Mouse (Mus musculus) cerebellum, adult (tissue): ENCODE data around the gene Spi1.
"Not testable (repeated sequence)": the region's sequence is repeated elsewhere in the genome, so short reads cannot be mapped to it uniquely, and the experiment has no call there.

Experiments
- ATAC-seq: cut with Nextera tagmentation; 2 replicates; pipeline ENCODE4 v1.9.2; 2017; ENCODE audit warnings: mild to moderate bottlenecking, moderate library complexity, mixed read lengths; ENCODE audit not compliant: insufficient number of reproducible peaks, low FRiP score, low TSS enrichment

Gene Spi1

GRCm38 (mm10) chr2:91088987-91089386, 6.8 kb downstream of the Spi1 start:
- no peak for ATAC-seq

DNA sequence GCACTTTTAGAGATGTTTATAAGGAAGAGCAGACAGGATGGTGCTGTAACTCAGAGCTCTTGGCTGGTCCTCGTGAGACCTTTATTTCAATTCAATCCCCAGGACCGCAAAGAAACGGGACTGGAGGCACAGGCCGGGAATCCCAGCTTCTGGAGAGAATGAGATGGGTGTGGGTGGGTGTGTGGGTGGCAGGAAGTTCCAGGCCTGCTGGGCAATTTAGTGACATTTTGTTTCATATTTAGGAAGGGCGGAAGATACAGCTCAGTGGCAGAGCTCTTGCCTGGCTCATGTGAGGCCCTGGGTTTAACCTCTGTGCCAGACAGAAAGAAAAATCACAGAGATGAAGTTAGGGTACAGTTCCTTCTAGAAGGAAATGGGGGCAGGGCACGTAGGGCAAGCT, 8.0 kb downstream of the Spi1 start:
- ATAC-seq: no peak

- no peak for ATAC-seq
These were observed 8.6 kb downstream of the Spi1 start for GRCm38 (mm10) chr2:91090827-91091226.

DNA sequence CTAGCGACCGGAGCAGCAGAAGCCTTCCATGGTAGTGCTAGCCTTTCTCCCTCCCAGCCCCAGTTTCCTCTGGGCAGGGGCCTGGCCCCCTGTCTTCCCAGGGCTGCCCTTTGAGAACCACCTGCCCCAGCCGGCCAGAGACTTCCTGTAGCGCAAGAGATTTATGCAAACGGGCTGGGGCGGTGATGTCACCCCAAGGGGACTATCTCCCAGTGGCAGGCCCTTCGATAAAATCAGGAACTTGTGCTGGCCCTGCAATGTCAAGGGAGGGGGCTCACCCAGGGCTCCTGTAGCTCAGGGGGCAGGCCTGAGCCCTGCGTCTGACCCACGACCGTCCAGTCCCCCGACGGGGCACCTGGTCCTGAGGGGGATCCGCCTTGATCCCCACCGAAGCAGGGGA, 14.3 kb downstream of the Spi1 start:
- no peak for ATAC-seq

GRCm38 (mm10) chr2:91097015-91097414, 14.8 kb downstream of the Spi1 start:
- ATAC-seq: no peak

- ATAC-seq: no peak
These were observed 16.0 kb downstream of the Spi1 start for GRCm38 (mm10) chr2:91098156-91098555.

- peak; percentile 87 for ATAC-seq
These were observed 19.0 kb downstream of the Spi1 start for GRCm38 (mm10) chr2:91101124-91101740.

- ATAC-seq: no peak
These were observed 26.0 kb downstream of the Spi1 start for GRCm38 (mm10) chr2:91108156-91108555.

DNA sequence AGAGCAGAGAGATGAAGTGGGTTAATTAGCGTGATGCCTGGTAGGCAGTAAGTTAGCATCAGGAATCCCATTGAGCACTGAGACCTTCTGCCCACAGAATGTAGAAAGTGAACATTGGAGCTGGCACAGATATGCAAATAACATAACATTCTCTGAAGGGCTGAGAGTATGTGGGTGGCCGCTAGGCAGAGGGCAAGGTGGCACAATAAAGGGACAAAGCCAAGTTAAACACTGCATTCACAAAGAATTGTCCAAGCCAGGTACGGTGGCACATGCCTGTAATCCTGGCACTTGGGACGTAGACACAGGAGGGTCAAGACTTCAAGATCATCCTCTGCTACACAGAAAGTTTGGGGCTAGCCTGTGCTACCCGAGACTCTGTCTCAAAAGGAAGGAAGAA, 27.1 kb downstream of the Spi1 start:
- no peak for ATAC-seq

DNA sequence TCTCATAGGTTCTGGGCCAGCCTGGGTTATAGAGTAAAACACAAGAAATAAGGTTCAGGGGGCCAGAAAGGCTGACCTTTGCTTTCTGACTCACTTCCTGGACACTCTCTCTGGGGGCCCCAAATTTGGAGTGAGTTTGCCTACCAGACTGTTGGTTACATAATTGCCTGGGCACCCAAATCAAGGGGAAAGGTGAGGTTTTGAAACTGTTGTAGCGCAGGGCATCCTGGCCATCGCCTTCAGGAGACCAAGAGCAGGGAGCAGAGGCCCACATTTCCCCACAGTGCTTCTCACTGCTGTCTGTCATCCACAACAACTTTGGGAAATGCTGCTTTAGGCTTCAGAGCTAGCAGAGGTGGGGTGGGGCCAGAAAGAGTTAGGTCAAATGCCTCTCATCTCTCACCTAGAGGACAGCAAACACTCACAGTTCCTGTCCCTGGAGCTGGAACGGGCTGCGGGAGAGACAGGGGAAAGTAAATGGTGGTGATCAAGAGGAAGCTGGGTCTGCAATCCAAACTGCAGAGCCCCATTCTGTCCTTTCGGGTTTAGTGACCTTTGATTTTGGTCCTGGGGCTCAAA, 27.7 kb downstream of the Spi1 start:
- ATAC-seq: no peak

DNA sequence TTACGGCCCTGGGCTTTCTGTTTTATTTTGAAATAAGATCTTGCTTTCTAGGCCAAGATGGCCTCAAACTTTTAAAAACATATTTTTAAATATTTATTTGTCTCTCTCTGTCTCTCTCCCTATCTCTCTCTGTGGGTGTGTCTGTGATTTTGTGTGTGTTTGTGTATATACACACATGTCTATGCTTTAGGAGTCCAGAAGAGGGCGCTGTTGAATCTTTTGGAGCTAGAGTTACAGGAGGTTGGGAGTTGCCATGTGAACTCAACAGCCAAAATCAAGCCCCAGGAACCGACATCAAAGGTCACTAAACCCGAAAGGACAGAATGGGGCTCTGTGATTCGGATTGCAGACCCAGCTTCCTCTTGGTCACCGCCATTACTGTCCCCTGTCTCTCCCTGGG, 28.2 kb downstream of the Spi1 start:
- ATAC-seq: no peak

GRCm38 (mm10) chr2:91111832-91112231, 29.6 kb downstream of the Spi1 start:
- ATAC-seq: not testable (repeated sequence)

DNA sequence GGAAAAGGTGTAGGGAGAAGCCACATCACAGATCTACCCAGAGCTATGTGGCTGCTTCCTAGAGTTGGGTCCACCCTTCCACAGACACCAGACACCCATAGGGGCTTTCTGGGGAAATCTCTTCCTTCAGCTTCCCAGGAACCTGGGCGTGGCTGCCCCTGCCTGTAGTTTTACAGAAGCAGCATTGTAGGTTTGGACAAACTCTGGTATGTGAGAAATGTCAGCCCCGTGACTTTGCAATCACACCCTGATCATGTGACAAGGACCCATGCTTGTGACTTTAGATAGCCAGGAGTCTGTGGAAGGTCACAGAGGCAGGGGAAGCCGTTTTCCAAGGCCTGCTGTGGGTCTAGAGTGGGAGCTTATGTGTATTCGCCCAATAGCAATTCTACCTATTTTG, 30.3 kb downstream of the Spi1 start:
- ATAC-seq: no peak

DNA sequence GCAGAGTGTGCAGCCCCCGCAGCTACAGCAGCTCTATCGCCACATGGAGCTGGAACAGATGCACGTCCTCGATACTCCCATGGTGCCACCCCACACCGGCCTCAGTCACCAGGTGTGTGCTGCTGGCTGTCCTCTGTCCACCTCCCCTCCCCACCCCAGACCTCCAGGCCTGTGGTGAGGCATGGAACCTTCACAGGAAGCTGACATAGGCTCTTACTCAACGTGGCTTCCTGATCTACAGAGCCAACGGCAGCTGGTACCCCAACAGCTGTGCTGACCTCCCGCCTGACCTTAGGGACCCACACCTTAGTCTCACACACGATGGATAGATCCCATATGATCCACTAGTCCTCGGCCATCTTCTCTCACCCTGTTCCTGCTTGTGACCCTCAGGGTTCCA, 31.1 kb downstream of the Spi1 start:
- no peak for ATAC-seq

DNA sequence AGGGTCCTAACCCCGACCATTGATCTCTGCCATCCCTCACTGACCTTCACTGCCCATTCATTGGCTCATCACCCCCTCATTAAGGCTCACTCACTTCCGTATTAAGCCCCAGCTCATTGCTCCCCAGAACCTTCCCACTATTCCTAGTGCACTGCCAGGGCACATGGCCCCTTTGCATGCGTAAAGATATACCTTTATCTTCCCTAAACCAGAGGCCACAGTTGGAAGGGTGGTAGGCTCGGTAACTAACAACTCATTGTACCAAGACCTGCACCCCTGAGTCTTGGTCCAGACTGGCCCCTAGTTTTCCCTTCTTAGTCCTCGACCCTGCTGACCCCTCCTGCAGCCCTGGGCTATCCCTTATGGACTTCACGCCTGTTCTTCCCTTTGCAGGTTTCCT, 31.7 kb downstream of the Spi1 start:
- no peak for ATAC-seq

DNA sequence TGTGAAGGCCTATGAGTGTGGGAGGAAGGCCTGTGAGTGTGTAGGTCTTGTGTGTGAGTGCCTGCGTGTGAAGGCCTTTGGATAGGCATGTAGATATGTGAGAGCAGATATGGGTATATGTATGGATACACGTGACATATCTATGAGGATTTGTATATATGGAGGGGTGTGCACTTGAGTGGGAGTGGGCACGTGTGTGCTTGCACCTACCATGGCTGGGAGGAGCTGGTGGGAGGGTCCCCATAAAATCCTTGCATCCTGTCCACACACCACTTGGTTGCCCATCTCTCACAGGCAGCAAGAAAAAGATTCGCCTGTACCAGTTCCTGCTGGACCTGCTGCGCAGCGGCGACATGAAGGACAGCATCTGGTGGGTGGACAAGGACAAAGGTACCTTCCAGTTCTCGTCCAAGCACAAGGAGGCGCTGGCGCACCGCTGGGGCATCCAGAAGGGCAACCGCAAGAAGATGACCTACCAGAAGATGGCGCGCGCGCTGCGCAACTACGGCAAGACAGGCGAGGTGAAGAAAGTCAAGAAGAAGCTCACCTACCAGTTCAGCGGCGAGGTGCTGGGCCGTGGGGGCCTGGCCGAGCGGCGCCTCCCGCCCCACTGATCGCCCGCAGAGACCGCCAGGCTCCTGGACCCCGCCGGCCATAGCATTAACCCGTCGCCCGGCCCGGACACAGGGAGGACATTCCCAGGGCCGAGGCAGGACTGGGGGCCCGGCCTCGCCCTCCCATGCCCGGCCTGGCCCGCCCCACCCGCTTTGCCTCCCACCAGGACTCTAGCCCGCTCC, 32.8 kb downstream of the Spi1 start:
- peak; percentile 52 for ATAC-seq

GRCm38 (mm10) chr2:91115578-91115970, 33.4 kb downstream of the Spi1 start:
- no peak for ATAC-seq

GRCm38 (mm10) chr2:91116842-91117241, 34.7 kb downstream of the Spi1 start:
- no peak for ATAC-seq

- no peak for ATAC-seq
These were observed 35.5 kb downstream of the Spi1 start, which contains the start of gene Mybpc3 for GRCm38 (mm10) chr2:91117585-91118275. Mybpc3 (plus strand) TSS chr2:91118144.

DNA sequence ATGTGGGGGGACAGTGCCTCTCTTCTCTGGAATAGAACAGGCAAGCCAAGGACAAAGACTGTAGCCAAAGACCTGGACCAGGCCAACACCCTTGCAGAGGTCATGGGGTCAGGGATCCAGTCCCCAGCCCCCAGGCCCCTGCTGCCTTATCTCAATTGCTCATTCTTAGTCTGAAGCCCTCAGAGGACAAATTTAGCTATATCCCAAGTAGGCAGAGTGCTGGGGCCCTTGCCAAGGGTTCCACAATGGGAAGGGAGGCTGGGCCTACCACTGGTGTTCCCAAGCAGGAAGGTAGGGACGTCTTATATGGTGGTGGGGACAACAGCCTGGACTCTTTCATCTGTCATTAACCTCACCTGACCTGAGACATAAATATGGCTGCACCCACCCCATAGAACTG, 36.5 kb downstream of the Spi1 start:
- no peak for ATAC-seq

DNA sequence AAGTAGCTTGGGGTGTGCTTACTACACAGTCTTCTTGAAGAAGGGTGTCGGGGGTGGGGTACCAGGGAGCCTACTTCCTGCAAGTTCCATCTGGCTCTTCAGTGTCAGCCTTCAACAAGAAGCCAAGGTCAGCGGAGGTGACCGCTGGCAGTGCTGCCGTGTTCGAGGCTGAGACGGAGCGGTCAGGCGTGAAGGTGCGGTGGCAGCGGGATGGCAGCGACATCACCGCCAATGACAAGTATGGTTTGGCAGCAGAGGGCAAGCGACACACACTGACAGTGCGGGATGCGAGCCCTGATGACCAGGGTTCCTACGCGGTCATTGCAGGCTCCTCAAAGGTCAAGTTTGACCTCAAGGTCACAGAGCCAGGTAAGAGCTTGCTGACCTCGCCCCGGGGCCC, 36.9 kb downstream of the Spi1 start:
- ATAC-seq: peak; percentile 37; the same call in 1 of the 2 replicates
